Mouse (Mus musculus): Measurements from ENCODE around the gene Rap2a. TPM values are rescaled to one million over a fixed set of nuclear protein-coding genes. Genes with fewer than 3 reads are reported as not detected.

Gene Rap2a
- total RNA-seq, 1 experiment from 2014 or later = 9.3 TPM

DNA sequence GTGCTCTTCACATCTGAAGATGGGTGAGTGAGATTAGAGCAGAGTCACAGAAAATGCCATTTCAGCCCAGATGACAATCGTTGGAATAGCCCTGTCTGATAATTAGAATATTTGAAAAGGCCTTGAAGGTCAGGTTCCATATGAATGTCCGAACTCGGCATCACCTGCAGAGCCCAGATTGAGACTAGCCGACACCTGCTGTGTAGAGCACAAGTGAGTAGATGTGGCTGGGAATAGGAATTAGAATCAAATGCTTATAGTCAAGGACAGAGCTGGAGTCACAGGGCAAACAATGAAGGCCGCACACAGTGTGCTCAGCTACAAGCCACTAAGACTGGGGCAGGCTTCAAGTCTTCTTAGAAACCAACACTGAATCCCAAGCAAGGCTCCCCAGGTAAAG lies 6.3 kb downstream of the Rap2a start:
- no peak for ATAC-seq (replicated peaks in 1 of 2; ENCODE audit: insufficient read depth in 1 of 2, low FRiP score in 2 of 2, low TSS enrichment in 1 of 2, low read depth in 1 of 2, poor library complexity in 2 of 2, severe bottlenecking in 2 of 2)

- ATAC-seq (replicated peaks in 1 of 2; ENCODE audit: insufficient read depth in 1 of 2, low FRiP score in 2 of 2, low TSS enrichment in 1 of 2, low read depth in 1 of 2, poor library complexity in 2 of 2, severe bottlenecking in 2 of 2) = peak; percentile 52 to 69
These were observed 18.0 kb downstream of the Rap2a start for GRCm38 (mm10) chr14:120496284-120496683.

- ATAC-seq (replicated peaks in 1 of 2; ENCODE audit: insufficient read depth in 1 of 2, low FRiP score in 2 of 2, low TSS enrichment in 1 of 2, low read depth in 1 of 2, poor library complexity in 2 of 2, severe bottlenecking in 2 of 2) = peak in 1 of 2 experiments; percentile 17; a peak in 1 of 4 replicates
These were observed 18.6 kb downstream of the Rap2a start for GRCm38 (mm10) chr14:120496827-120497226.

GRCm38 (mm10) chr14:120499096-120499495 lies 20.9 kb downstream of the Rap2a start:
- ATAC-seq (replicated peaks in 1 of 2; ENCODE audit: insufficient read depth in 1 of 2, low FRiP score in 2 of 2, low TSS enrichment in 1 of 2, low read depth in 1 of 2, poor library complexity in 2 of 2, severe bottlenecking in 2 of 2) = no peak

GRCm38 (mm10) chr14:120499601-120500000 lies 21.4 kb downstream of the Rap2a start:
- ATAC-seq (replicated peaks in 1 of 2; ENCODE audit: insufficient read depth in 1 of 2, low FRiP score in 2 of 2, low TSS enrichment in 1 of 2, low read depth in 1 of 2, poor library complexity in 2 of 2, severe bottlenecking in 2 of 2) = no peak

- ATAC-seq (replicated peaks in 1 of 2; ENCODE audit: insufficient read depth in 1 of 2, low FRiP score in 2 of 2, low TSS enrichment in 1 of 2, low read depth in 1 of 2, poor library complexity in 2 of 2, severe bottlenecking in 2 of 2) = no peak
These were observed 21.8 kb downstream of the Rap2a start for GRCm38 (mm10) chr14:120500021-120500560.

- no peak for ATAC-seq (replicated peaks in 1 of 2; ENCODE audit: insufficient read depth in 1 of 2, low FRiP score in 2 of 2, low TSS enrichment in 1 of 2, low read depth in 1 of 2, poor library complexity in 2 of 2, severe bottlenecking in 2 of 2)
These were observed 22.5 kb downstream of the Rap2a start for GRCm38 (mm10) chr14:120500791-120501190.

GRCm38 (mm10) chr14:120503641-120504040 lies 25.4 kb downstream of the Rap2a start:
- ATAC-seq (replicated peaks in 1 of 2; ENCODE audit: insufficient read depth in 1 of 2, low FRiP score in 2 of 2, low TSS enrichment in 1 of 2, low read depth in 1 of 2, poor library complexity in 2 of 2, severe bottlenecking in 2 of 2) = no peak

DNA sequence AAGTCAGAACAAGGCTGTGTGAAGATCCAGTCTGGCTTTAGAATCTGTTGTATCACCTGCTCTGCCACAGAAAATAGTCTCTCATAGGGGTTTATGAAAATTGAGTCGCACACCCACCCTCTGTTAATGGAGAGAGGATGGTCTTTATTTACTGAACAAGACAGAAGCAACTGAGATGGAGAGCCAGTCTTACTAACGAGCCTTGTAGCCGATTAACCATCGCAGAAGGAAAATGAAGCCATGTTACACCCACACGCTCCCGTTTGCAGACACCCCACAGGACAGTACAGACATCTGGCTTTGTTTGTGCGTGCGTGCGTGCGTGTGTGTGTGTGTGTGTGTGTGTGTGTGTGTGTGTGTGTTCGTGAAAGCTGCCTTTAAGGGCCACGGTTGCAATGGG lies 26.2 kb downstream of the Rap2a start:
- ATAC-seq (replicated peaks in 1 of 2; ENCODE audit: insufficient read depth in 1 of 2, low FRiP score in 2 of 2, low TSS enrichment in 1 of 2, low read depth in 1 of 2, poor library complexity in 2 of 2, severe bottlenecking in 2 of 2) = no peak

DNA sequence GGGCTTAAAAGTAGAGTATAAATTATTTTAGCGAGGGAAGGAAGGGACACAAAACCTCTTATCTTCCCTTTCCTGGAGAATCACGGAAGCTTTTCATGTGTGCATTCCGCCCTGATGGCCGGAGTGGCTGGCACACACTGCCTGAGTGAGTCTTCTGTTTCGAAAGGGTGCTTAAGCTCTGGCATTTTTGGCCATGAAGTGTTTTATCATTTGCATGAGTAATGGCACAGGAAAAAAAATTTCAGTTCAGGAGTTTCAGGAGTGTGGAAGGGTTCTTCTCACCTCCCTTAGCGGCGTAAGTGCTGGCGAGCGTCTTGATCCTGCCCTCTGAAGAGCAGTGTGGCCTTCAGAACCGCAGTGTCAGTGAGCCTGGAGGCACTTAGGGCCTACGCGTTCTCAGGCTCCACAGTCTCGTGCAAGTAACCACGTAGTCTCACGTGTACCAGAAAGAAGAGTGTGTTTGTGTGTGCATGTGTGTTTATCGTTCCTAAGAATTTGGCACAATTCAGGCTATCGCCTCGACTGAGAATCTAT lies 26.8 kb downstream of the Rap2a start:
- no peak for ATAC-seq (replicated peaks in 1 of 2; ENCODE audit: insufficient read depth in 1 of 2, low FRiP score in 2 of 2, low TSS enrichment in 1 of 2, low read depth in 1 of 2, poor library complexity in 2 of 2, severe bottlenecking in 2 of 2)

- no peak for ATAC-seq (replicated peaks in 1 of 2; ENCODE audit: insufficient read depth in 1 of 2, low FRiP score in 2 of 2, low TSS enrichment in 1 of 2, low read depth in 1 of 2, poor library complexity in 2 of 2, severe bottlenecking in 2 of 2)
These were observed 27.7 kb downstream of the Rap2a start for GRCm38 (mm10) chr14:120505918-120506317.

- ATAC-seq (replicated peaks in 1 of 2; ENCODE audit: insufficient read depth in 1 of 2, low FRiP score in 2 of 2, low TSS enrichment in 1 of 2, low read depth in 1 of 2, poor library complexity in 2 of 2, severe bottlenecking in 2 of 2) = no peak
These were observed 29.3 kb downstream of the Rap2a start for GRCm38 (mm10) chr14:120507516-120507915.

DNA sequence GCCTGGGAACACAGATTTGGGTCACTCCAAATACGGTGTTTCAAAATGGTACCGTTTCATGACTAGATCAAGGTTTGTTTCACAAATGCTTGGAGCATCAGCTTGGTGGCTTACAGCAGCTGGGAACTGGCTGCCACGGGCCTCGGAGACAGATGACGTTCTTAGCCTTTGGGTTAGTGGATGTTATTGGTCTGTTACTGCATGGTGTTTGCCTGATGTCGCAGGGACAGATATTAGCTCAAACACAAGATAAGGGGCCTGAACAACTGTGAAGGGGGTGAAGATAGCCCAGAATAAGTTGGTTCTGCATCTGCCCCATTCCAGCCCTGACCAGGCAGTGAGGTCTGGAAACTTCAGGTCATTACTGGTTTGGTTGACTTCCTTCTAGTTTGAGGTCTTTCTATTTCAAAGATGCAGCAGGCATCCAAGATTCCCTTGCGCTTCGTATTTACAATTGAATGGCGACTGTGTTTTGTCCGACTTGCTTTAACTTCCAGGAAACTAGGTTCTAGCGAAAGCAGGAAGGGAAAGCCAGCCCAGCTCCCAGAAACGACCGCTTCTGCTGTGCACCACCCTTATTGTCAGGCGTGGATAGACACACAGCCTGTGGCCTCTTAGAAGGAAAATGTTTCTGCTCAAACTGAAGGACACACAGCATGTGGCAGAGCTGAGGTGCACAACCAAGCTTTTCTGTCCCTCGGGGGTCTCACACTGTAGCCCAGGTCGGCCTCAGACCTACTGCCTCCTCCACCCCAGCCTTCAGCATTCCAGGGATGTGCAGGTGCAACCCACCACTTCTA lies 30.5 kb downstream of the Rap2a start:
- ATAC-seq (replicated peaks in 1 of 2; ENCODE audit: insufficient read depth in 1 of 2, low FRiP score in 2 of 2, low TSS enrichment in 1 of 2, low read depth in 1 of 2, poor library complexity in 2 of 2, severe bottlenecking in 2 of 2) = no peak

- ATAC-seq (replicated peaks in 1 of 2; ENCODE audit: insufficient read depth in 1 of 2, low FRiP score in 2 of 2, low TSS enrichment in 1 of 2, low read depth in 1 of 2, poor library complexity in 2 of 2, severe bottlenecking in 2 of 2) = no peak
These were observed 31.1 kb downstream of the Rap2a start for GRCm38 (mm10) chr14:120509366-120509640.

GRCm38 (mm10) chr14:120511821-120512220 lies 33.6 kb downstream of the Rap2a start:
- peak in 1 of 2 experiments; percentile 39; a peak in 2 of 4 replicates for ATAC-seq (replicated peaks in 1 of 2; ENCODE audit: insufficient read depth in 1 of 2, low FRiP score in 2 of 2, low TSS enrichment in 1 of 2, low read depth in 1 of 2, poor library complexity in 2 of 2, severe bottlenecking in 2 of 2)

DNA sequence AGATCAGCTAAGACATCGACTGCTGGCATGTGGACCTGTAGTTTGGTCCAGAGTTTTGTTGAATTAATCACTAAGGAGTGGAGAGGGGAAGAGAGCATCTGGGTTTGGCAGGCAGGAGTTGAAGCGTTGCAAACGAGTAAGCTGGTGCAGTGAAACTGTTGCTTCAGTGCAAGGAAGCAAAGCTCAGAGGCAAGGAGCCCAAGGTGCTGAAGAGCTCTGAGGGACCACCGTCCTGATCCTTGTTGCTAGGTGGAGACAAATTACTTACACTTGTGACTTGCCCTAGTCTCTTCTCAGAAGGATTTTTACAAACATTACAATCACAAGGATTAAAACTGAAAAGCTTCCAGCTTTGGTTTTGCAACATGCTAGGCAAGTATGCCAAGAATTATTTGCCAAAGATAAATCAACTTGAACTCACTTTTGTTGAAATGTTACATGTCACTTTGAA lies 36.6 kb downstream of the Rap2a start:
- no peak for ATAC-seq (replicated peaks in 1 of 2; ENCODE audit: insufficient read depth in 1 of 2, low FRiP score in 2 of 2, low TSS enrichment in 1 of 2, low read depth in 1 of 2, poor library complexity in 2 of 2, severe bottlenecking in 2 of 2)

DNA sequence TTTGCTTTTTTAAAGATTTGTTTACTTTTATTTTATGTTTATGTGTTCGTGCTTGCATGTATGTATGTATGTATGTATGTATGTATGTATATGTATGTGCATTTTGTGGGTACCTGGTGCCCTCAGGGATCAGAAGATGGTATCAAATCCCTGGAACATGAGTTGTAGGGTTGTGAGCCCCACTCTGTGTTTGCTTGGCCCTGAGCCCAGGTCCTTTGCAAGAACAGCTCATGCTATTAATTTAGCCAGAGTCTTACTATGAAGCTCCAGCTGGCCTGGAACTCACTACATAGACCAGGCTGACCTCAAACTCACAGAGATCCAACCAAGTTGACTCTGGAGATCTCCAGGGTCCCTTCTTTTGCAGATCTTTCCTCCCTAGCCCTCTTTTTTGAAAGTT lies 37.1 kb downstream of the Rap2a start:
- no peak for ATAC-seq (replicated peaks in 1 of 2; ENCODE audit: insufficient read depth in 1 of 2, low FRiP score in 2 of 2, low TSS enrichment in 1 of 2, low read depth in 1 of 2, poor library complexity in 2 of 2, severe bottlenecking in 2 of 2)

DNA sequence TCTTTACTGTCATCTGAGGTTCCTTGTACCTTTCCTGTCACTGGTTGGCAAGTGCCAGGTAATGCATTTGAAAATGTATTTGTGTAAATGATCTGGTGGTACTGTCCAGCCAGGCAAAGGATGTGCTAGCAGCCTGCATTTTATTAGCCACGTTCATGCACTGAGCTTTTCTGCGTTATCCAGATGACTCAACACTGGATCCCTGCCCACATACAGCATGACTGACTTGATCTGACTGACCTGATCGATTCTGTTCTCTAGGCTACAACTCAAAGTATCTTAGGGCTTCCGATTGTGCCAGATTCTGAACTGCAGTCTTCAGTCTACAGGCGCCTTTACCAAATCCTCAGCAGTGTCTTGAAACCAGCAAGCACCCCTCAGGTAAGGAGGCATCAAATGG lies 40.5 kb downstream of the Rap2a start:
- no peak; a peak in 1 of 4 replicates for ATAC-seq (replicated peaks in 1 of 2; ENCODE audit: insufficient read depth in 1 of 2, low FRiP score in 2 of 2, low TSS enrichment in 1 of 2, low read depth in 1 of 2, poor library complexity in 2 of 2, severe bottlenecking in 2 of 2)

- ATAC-seq (replicated peaks in 1 of 2; ENCODE audit: insufficient read depth in 1 of 2, low FRiP score in 2 of 2, low TSS enrichment in 1 of 2, low read depth in 1 of 2, poor library complexity in 2 of 2, severe bottlenecking in 2 of 2) = no peak
These were observed 41.7 kb downstream of the Rap2a start for GRCm38 (mm10) chr14:120519921-120520320.

Data from hematopoietic stem cell, adult 5-6 weeks (primary cell).